Mouse (Mus musculus) MEL (cell line): ENCODE results near the gene Ccdc174. TPM values are rescaled to one million over a fixed set of nuclear protein-coding genes. Genes with fewer than 3 reads are reported as not detected.

Source experiments
- DNase-seq: peaks from one replicate; pipeline ENCODE4 v3.0.0; 2011; ENCODE audit warnings: low read depth, low spot score
- H3K27ac ChIP-seq: 2 replicates; pipeline ENCODE4 v1.5.1; 2012; ENCODE audit warnings: low read depth, mild to moderate bottlenecking, control low read depth, low read length, moderate library complexity; ENCODE audit not compliant: control insufficient read depth
- H3K27me3 ChIP-seq, 2 experiments: fragments of 150-350 bp in 1 of 2; sonication (generic) in 1 of 2; 2 replicates each; pipeline ENCODE4 v1.6.1; 2012; ENCODE audit warnings: low read length in 2 of 2, mild to moderate bottlenecking in 2 of 2, improper control_type of control experiment in 1 of 2, moderate library complexity in 1 of 2; ENCODE audit not compliant: insufficient read depth in 2 of 2, control insufficient read depth in 1 of 2
- H3K36me3 ChIP-seq, 2 experiments: 2 replicates each; pipeline ENCODE4 v1.6.1; 2012 to 2014; ENCODE audit warnings: low read length in 2 of 2, improper control_type of control experiment in 1 of 2, inconsistent platforms in 1 of 2, mild to moderate bottlenecking in 1 of 2; ENCODE audit not compliant: insufficient read depth in 2 of 2, control insufficient read depth in 1 of 2
- H3K4me1 ChIP-seq, 2 experiments: fragments of 150-350 bp in 1 of 2; sonication (generic) in 1 of 2; 2 replicates each; pipeline ENCODE4 v1.6.1; 2012; ENCODE audit warnings: low read length in 2 of 2, improper control_type of control experiment in 1 of 2, mild to moderate bottlenecking in 1 of 2; ENCODE audit not compliant: insufficient read depth in 2 of 2, control insufficient read depth in 1 of 2
- H3K4me3 ChIP-seq, 2 experiments: fragments of 150-350 bp in 1 of 2; sonication (generic) in 1 of 2; 2 replicates each; pipeline ENCODE4 v1.5.1; 2012; ENCODE audit warnings: low read depth in 2 of 2, low read length in 2 of 2, mild to moderate bottlenecking in 2 of 2, moderate library complexity in 2 of 2, control low read depth in 1 of 2, improper control_type of control experiment in 1 of 2; ENCODE audit not compliant: control insufficient read depth in 1 of 2, insufficient read depth in 1 of 2
- H3K79me2 ChIP-seq: 2 replicates; pipeline ENCODE4 v1.6.1; 2012; ENCODE audit warnings: mild to moderate bottlenecking, low read length, moderate library complexity; ENCODE audit not compliant: control insufficient read depth, poor library complexity, insufficient read depth
- H3K9ac ChIP-seq: 2 replicates; pipeline ENCODE4 v1.6.1; 2012; ENCODE audit warnings: low read depth, mild to moderate bottlenecking, control low read depth, low read length, moderate library complexity; ENCODE audit not compliant: control insufficient read depth, poor library complexity, severe bottlenecking
- H3K9me3 ChIP-seq: fragments of 150-350 bp; sonication (generic); replicated peaks from 2 replicates; pipeline ENCODE4 v1.6.1; 2012; ENCODE audit warnings: mild to moderate bottlenecking, low read length, improper control_type of control experiment, moderate library complexity; ENCODE audit not compliant: insufficient read depth
- BHLHE40 ChIP-seq: IDR thresholded peaks from 2 replicates; pipeline ENCODE4 v1.6.1; 2012; ENCODE audit warnings: low read depth, mild to moderate bottlenecking, inconsistent platforms, low read length, improper control_type of control experiment, borderline replicate concordance
- CHD1 ChIP-seq: IDR thresholded peaks from 2 replicates; pipeline ENCODE4 v1.6.1; 2012; ENCODE audit warnings: low read depth, mild to moderate bottlenecking, inconsistent platforms, low read length, improper control_type of control experiment
- CHD2 ChIP-seq: IDR thresholded peaks from 2 replicates; pipeline ENCODE4 v1.6.1; 2011; ENCODE audit warnings: low read length, improper control_type of control experiment
- E2F4 ChIP-seq: IDR thresholded peaks from 2 replicates; pipeline ENCODE4 v1.6.1; 2011; ENCODE audit warnings: low read depth, low read length, improper control_type of control experiment, borderline replicate concordance
- ELF1 ChIP-seq: IDR thresholded peaks from 2 replicates; pipeline ENCODE4 v1.6.1; 2014; ENCODE audit warnings: low read depth, mild to moderate bottlenecking, inconsistent platforms, low read length, improper control_type of control experiment, moderate library complexity
- ETS1 ChIP-seq: IDR thresholded peaks from 2 replicates; pipeline ENCODE4 v1.6.1; 2012; ENCODE audit warnings: low read depth, mild to moderate bottlenecking, inconsistent platforms, low read length, improper control_type of control experiment, moderate library complexity
- HCFC1 ChIP-seq: IDR thresholded peaks from 2 replicates; pipeline ENCODE4 v1.6.1; 2012; ENCODE audit warnings: low read depth, mild to moderate bottlenecking, inconsistent platforms, low read length, improper control_type of control experiment, moderate library complexity
- MAX ChIP-seq: IDR thresholded peaks from 2 replicates; pipeline ENCODE4 v1.6.1; 2011; ENCODE audit warnings: low read length, improper control_type of control experiment
- MXI1 ChIP-seq: IDR thresholded peaks from 2 replicates; pipeline ENCODE4 v1.6.1; 2011; ENCODE audit warnings: mild to moderate bottlenecking, low read depth, low read length, improper control_type of control experiment
- MYC ChIP-seq: IDR thresholded peaks from 2 replicates; pipeline ENCODE4 v1.6.1; 2011; ENCODE audit warnings: low read depth, mild to moderate bottlenecking, low read length, improper control_type of control experiment, moderate library complexity
- NRF1 ChIP-seq: IDR thresholded peaks from 2 replicates; pipeline ENCODE4 v1.6.1; 2014; ENCODE audit warnings: low read depth, mild to moderate bottlenecking, inconsistent platforms, low read length, improper control_type of control experiment, moderate library complexity; ENCODE audit not compliant: poor library complexity, insufficient read depth, severe bottlenecking
- POLR2AphosphoS2 ChIP-seq: IDR thresholded peaks from 2 replicates; pipeline ENCODE4 v1.6.1; 2011; ENCODE audit warnings: low read length, improper control_type of control experiment
- RAD21 ChIP-seq: IDR thresholded peaks from 2 replicates; pipeline ENCODE4 v1.6.1; 2011; ENCODE audit warnings: mild to moderate bottlenecking, low read depth, low read length, improper control_type of control experiment
- TBP ChIP-seq: IDR thresholded peaks from 2 replicates; pipeline ENCODE4 v1.8.0; 2011; ENCODE audit warnings: low read depth, low read length, improper control_type of control experiment
- ZNF384 ChIP-seq: IDR thresholded peaks from 2 replicates; pipeline ENCODE4 v1.6.1; 2012; ENCODE audit warnings: low read depth, mild to moderate bottlenecking, inconsistent platforms, low read length, improper control_type of control experiment
- polyA plus RNA-seq, 2 experiments: library from polyadenylated mRNA; stranded (reverse) in 1 of 2; unstranded in 1 of 2; fragments of >175 nt in 1 of 2; fragments of >200 nt in 1 of 2; gene quantifications; 2 replicates each; pipeline versions ENCODE4 v1.2.1 to v1.2.4; 2012; ENCODE audit warnings: low replicate concordance in 2 of 2, low read depth in 1 of 2; ENCODE audit not compliant: insufficient read length in 2 of 2, insufficient read depth in 1 of 2, missing spikeins in 1 of 2
- total RNA-seq: library from RNA; depleted of rRNA; stranded (reverse); fragments of 300-350 nt; gene quantifications from 2 replicates; pipeline ENCODE4 v1.2.3, GENCODE M21; 2012

Ccdc174 gene
- total and polyA plus RNA-seq, 3 experiments = 15.6 to 20.2 TPM; not detected in 1

DNA sequence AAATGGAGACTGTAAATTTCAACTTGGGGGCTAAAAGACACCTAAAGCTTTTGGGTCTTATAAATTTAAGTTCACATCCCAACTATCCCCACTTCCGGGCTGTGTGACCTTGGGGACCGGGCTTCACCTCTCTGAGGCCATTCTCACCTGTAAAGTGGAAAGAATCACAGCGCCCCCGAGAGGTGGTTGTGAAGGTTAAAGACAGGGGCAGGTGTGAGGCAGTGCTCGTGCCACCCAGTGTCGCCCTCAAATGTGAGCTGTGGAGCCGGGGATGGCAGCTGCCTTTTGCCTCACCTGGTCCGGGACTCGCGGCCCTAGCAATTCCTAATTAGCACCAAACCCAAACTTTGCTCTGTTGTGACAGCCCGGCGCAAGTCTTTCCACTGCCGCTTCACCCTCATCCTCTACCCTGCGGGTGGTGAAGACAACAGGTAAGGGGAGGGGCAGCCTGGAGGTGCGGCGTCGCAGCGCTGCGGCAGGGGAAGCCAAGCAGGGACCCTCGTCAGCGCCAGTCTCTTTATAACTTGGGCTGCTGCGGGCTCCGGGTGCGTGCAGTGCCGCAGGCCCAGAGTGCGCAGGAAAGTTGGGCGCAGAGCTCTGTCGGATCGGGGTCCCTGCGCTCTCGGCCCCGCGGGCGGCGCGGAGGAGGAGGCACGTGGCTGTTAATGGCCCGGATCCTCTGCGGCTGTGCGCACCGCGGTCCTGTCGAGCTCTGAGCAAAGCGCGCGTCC lies 34.8 kb upstream of the Ccdc174 start:
- H3K9ac ChIP-seq = no peak overlapping the region
- no peaks in the 10 kb centered on the region for H3K79me2 ChIP-seq
- peaks cover 0 to 2% of the 10 kb centered on the region in 2 experiments; a peak in 1 of 4 replicates for H3K27me3 ChIP-seq
- H3K27ac ChIP-seq = no peak overlapping the region
- TF ChIP-seq HCFC1 (no peak), POLR2AphosphoS2 (no peak), MAX (no peak), E2F4 (no peak), TBP (no peak), NRF1 (no peak), ELF1 (no peak), ZNF384 (no peak), MXI1 (no peak), ETS1 (no peak), CHD2 (no peak)
- no peaks in the 10 kb centered on the region for H3K36me3 ChIP-seq
- no peaks in the 10 kb centered on the region for H3K9me3 ChIP-seq
- no peak for DNase-seq
- no peaks in the 10 kb centered on the region for H3K4me1 ChIP-seq
- H3K4me3 ChIP-seq = no peak overlapping the region

DNA sequence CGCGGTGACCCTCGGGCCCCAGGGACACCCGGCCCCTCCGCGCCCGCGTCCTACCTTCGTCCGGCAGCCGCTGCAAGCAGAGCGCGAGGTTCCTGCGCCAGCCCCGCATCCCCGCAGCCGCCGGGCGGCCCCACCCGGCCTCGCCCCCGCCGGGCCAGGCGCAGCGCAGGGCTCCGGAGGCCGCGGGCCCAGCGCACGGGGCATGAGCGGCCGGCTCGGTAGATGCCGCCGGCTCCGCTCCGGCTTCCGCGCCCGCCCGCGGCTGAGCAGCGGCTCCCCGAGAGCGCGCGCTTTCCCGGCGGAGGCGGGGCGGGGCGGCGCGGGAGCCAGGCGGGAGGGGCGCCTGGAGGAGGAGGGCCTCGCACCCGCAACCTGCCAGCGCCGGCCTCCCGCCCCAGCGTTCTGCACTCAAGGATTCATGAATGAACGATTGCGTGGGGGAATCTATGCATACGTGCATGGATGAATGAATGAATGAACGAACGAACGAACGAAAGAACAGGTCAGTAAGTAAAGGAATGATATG lies 34.2 kb upstream of the Ccdc174 start:
- TF ChIP-seq MYC (no peak), NRF1 (no peak), CHD1 (no peak), ZNF384 (no peak), TBP (no peak), HCFC1 (no peak), MAX (no peak), RAD21 (no peak), BHLHE40 (no peak)
- Histone ChIP-seq H3K4me3 (no peak overlapping the region), H3K27me3 (peaks cover 0 to 3% of the 10 kb centered on the region in 2 experiments; a peak in 1 of 4 replicates), H3K27ac (no peak overlapping the region), H3K9me3 (no peaks in the 10 kb centered on the region), H3K9ac (no peak overlapping the region), H3K79me2 (no peaks in the 10 kb centered on the region), H3K36me3 (no peaks in the 10 kb centered on the region), H3K4me1 (no peaks in the 10 kb centered on the region)
- no peak for DNase-seq
